Mouse (Mus musculus) heart, postnatal 0 days (tissue): Measurements from ENCODE around the gene Flt3. TPM values are rescaled to one million over a fixed set of nuclear protein-coding genes. Genes with fewer than 3 reads are reported as not detected.

Experiments
- ATAC-seq: fragments of 200-750 bp; cut with Nextera tagmentation; 2 replicates; pipeline ENCODE4 v1.8.0; 2017; ENCODE audit warnings: low read depth, moderate number of reproducible peaks, moderate library complexity; ENCODE audit not compliant: insufficient read depth
- DNase-seq: peaks from one replicate; pipeline ENCODE4 v3.0.0-alpha.2; 2016; ENCODE audit warnings: low spot score
- H3K27ac ChIP-seq: fragments of 300-500 bp; sonication (generic); 2 replicates; pipeline ENCODE4 v1.5.1; 2014; ENCODE audit warnings: low read depth, mild to moderate bottlenecking
- H3K27me3 ChIP-seq: fragments of 300-500 bp; sonication (generic); 2 replicates; pipeline ENCODE4 v1.6.1; 2014; ENCODE audit warnings: low read length, mixed read lengths; ENCODE audit not compliant: control insufficient read depth, insufficient read depth
- H3K36me3 ChIP-seq: fragments of 300-500 bp; sonication (generic); replicated peaks from 2 replicates; pipeline ENCODE4 v1.6.1; 2014; ENCODE audit warnings: low read length, mixed read lengths; ENCODE audit not compliant: control insufficient read depth, insufficient read depth
- H3K4me1 ChIP-seq: fragments of 300-500 bp; sonication (generic); 2 replicates; pipeline ENCODE4 v1.6.1; 2014; ENCODE audit warnings: antibody characterized with exemption; ENCODE audit not compliant: control insufficient read depth, insufficient read depth
- H3K4me2 ChIP-seq: fragments of 300-500 bp; sonication (generic); 2 replicates; pipeline ENCODE4 v1.6.1; 2014; ENCODE audit warnings: low read depth, mild to moderate bottlenecking, low read length, moderate library complexity
- H3K4me3 ChIP-seq: fragments of 300-500 bp; sonication (generic); 2 replicates; pipeline ENCODE4 v1.5.1; 2014; ENCODE audit warnings: low read depth, low read length
- H3K9ac ChIP-seq: fragments of 300-500 bp; sonication (generic); replicated peaks from 2 replicates; pipeline ENCODE4 v1.6.1; 2014; ENCODE audit warnings: low read depth, low read length, mixed read lengths
- H3K9me3 ChIP-seq: fragments of 300-500 bp; sonication (generic); replicated peaks from 2 replicates; pipeline ENCODE4 v1.6.1; 2016; ENCODE audit warnings: low read length; ENCODE audit not compliant: control insufficient read depth
- CTCF ChIP-seq: IDR thresholded peaks from 2 replicates; pipeline ENCODE4 v1.5.1; 2016; ENCODE audit warnings: antibody characterized with exemption, control low read depth, low read depth
- EP300 ChIP-seq: IDR thresholded peaks from 2 replicates; pipeline ENCODE4 v1.6.1; 2016; ENCODE audit warnings: antibody characterized with exemption, low read depth
- WGBS: fragments of 180-500 bp; shearing (Covaris S2); extraction: QIAGEN DNeasy Blood & Tissue Kit; methylation state at CpG from one replicate; pipeline ENCODE4 v1.1.7; 2014; 5-methylcytosine and 5-hydroxymethylcytosine counted together
- polyA plus RNA-seq: library from polyadenylated mRNA; unstranded; fragments of >200 nt; fragmentation: Nextera tagmentation; extraction: Ambion mirVana; gene quantifications from 2 replicates; pipeline ENCODE4 v1.2.1, GENCODE M21; 2015
- total RNA-seq: library from RNA; depleted of rRNA; stranded (reverse); fragments of >200 nt; gene quantifications from 2 replicates; pipeline ENCODE4 v1.2.3, GENCODE M21; 2014; ENCODE audit warnings: low replicate concordance

Flt3 gene
- total and polyA plus RNA-seq, 2 experiments from 2014 or later, result 0.05 TPM; not detected in 1

- Histone ChIP-seq H3K27ac (no peak overlapping the region), H3K4me2 (no peak overlapping the region), H3K27me3 (peaks cover 100% of the 10 kb centered on the region), H3K9me3 (no peaks in the 10 kb centered on the region), H3K4me1 (no peaks in the 10 kb centered on the region), H3K4me3 (no peak overlapping the region), H3K9ac (no peak overlapping the region), H3K36me3 (no peaks in the 10 kb centered on the region)
- WGBS, result 3% methylated on average over 12 of the region's 12 CpGs
- no peak for TF ChIP-seq EP300
- TF ChIP-seq CTCF, result no peak
- no peak for ATAC-seq
- DNase-seq, result no peak
These were observed 92.9 kb downstream of the Flt3 start for GRCm38 (mm10) chr5:147307398-147307785.

GRCm38 (mm10) chr5:147306638-147307397, 93.5 kb downstream of the Flt3 start, which contains the start of gene Cdx2:
Gene Cdx2, minus strand, starts transcription at chr5:147307270.
- peak within 1 kb of the TSS; percentile 11 for H3K4me3 ChIP-seq

GRCm38 (mm10) chr5:147305856-147306637, 94.2 kb downstream of the Flt3 start:
- DNase-seq, result no peak
- under 1% methylated on average over 58 of the region's 58 CpGs for WGBS
- Histone ChIP-seq H3K4me3 (peak overlapping the region; percentile 11), H3K27me3 (peaks cover 100% of the 10 kb centered on the region), H3K9ac (no peak overlapping the region), H3K4me1 (no peaks in the 10 kb centered on the region), H3K9me3 (no peaks in the 10 kb centered on the region), H3K36me3 (no peaks in the 10 kb centered on the region), H3K4me2 (no peak overlapping the region), H3K27ac (no peak overlapping the region)
- no peak for ATAC-seq
- TF ChIP-seq CTCF, result no peak
- no peak for TF ChIP-seq EP300

More at GRCm38 (mm10) chr5:147306638-147307397, 93.5 kb downstream of the Flt3 start, which contains the start of gene Cdx2:
- 2% methylated on average over 63 of the region's 63 CpGs for WGBS
- no peak within 1 kb of the TSS for H3K4me2 ChIP-seq
- ATAC-seq (no peak), DNase-seq (no peak)
- peaks cover 100% of the 10 kb centered on the region for H3K27me3 ChIP-seq
- no peak within 1 kb of the TSS for H3K9ac ChIP-seq
- H3K9me3 ChIP-seq, result no peaks in the 10 kb centered on the region
- H3K4me1 ChIP-seq, result no peaks in the 10 kb centered on the region
- H3K36me3 ChIP-seq, result no peaks in the 10 kb centered on the region
- H3K27ac ChIP-seq, result no peak within 1 kb of the TSS
- TF ChIP-seq EP300, result no peak
- no peak for TF ChIP-seq CTCF

- Histone ChIP-seq H3K4me2 (no peak overlapping the region), H3K4me3 (peak overlapping the region; percentile 0; the same call in 1 of the 2 replicates)
These were observed 95.1 kb downstream of the Flt3 start for GRCm38 (mm10) chr5:147305166-147305565.

GRCm38 (mm10) chr5:147304276-147305155, 95.8 kb downstream of the Flt3 start:
- no peaks in the 10 kb centered on the region for H3K9me3 ChIP-seq
- no peak for TF ChIP-seq EP300
- TF ChIP-seq CTCF, result no peak
- no peak overlapping the region for H3K9ac ChIP-seq
- no peak overlapping the region for H3K4me2 ChIP-seq
- peak overlapping the region; percentile 0; the same call in 1 of the 2 replicates for H3K4me3 ChIP-seq
- H3K36me3 ChIP-seq, result no peaks in the 10 kb centered on the region
- H3K27ac ChIP-seq, result no peak overlapping the region
- peaks cover 5% of the 10 kb centered on the region; the same call in 1 of the 2 replicates for H3K4me1 ChIP-seq
- H3K27me3 ChIP-seq, result peaks cover 100% of the 10 kb centered on the region
- ATAC-seq (no peak), DNase-seq (no peak)
- under 1% methylated on average over 54 of the region's 54 CpGs for WGBS

More at GRCm38 (mm10) chr5:147305166-147305565, 95.1 kb downstream of the Flt3 start:
- Histone ChIP-seq H3K9ac (no peak overlapping the region), H3K27ac (no peak overlapping the region), H3K27me3 (peaks cover 100% of the 10 kb centered on the region), H3K9me3 (no peaks in the 10 kb centered on the region), H3K4me1 (no peaks in the 10 kb centered on the region), H3K36me3 (no peaks in the 10 kb centered on the region)
- TF ChIP-seq EP300 (no peak), CTCF (no peak)
- DNase-seq (no peak), ATAC-seq (no peak)
- WGBS, result 3% methylated on average over 16 of the region's 16 CpGs
